Mouse (Mus musculus): ENCODE measurements around the gene Pank3. TPM values are rescaled to one million over a fixed set of nuclear protein-coding genes. Genes with fewer than 3 reads are reported as not detected.
A peak's percentile ranks its signal among the peaks of the same experiment; 100 is the strongest.
"Not testable (repeated sequence)": the region's sequence is repeated elsewhere in the genome, so short reads cannot be mapped to it uniquely, and the experiment has no call there.

The Pank3 gene
- polyA plus RNA-seq, 1 experiment from 2014 or later = 28.2 TPM

DNA sequence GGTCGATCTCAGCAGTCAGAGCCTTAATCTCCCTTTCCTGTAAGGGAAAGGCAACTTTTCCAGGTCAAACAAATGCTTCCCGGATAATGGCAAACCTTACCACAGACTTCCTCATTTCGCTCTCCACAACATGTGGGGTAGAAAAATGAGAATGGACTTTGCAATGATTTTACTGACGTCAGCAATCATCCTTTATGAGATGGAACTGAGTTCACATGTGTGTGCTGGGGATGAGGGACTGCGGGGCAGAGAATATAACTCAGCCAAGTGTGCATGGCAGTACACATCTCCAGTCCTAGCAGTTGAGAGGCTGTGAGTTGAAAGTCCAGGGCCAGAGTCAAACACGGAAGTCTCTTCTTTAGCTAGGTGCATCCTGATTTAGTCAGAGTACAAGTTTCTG lies 64.0 kb downstream of the Pank3 start:
- H3K9ac ChIP-seq = peak overlapping the region; percentile 76; the same call in 1 of the 2 replicates
- ATAC-seq = no peak

DNA sequence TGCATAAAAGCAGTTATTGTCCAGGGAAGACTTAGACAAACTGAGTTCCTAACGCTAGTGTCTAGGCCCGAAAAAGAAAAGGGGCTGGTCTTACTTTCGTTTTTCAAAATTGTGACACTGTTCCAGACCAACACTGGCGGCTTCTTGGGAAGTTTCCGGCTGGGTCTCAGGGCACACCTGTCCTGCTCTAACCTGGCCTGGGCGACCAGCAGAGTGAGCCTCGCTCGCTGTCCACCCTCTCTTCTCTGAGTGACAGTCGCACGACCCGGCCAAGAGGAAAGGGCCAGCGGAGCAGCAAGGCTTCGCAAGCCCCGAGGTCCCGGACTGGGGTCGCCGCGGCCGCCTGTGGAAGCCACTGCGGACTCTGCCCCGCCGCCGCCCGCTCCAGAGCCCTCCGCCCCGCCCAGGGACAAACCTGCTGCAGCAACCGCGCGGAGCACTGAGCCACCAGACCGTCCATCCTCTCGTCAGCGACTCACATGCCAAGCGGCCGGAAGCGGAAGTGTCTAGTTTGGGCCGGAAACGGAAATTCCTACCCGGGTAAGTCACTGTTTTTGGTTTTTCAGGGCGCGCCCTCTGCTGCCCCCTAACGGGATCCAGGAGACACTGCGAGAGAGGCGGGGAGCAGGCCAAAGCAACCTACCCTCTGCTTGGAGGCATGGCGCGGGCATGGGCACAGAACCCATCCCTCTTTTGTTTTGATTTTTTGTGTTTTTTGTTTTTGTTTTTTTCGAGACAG lies 64.9 kb downstream of the Pank3 start, which contains the start of gene Rars:
TSS of gene Rars (minus strand) at position 485 of the 739 bp plus-strand sequence.
- WGBS = under 1% methylated on average over 46 of the region's 46 CpGs
- Histone ChIP-seq H3K4me2 (replicated peaks) (peak within 1 kb of the TSS; percentile 58), H3K27me3 (replicated peaks) (no peaks in the 10 kb centered on the region), H3K9me3 (no peaks in the 10 kb centered on the region), H3K4me1 (replicated peaks) (no peaks in the 10 kb centered on the region; the same call in 1 of the 2 replicates), H3K4me3 (replicated peaks) (peak within 1 kb of the TSS; percentile 91), H3K27ac (peak within 1 kb of the TSS; percentile 73), H3K36me3 (peaks cover 12% of the 10 kb centered on the region; the same call in 1 of the 2 replicates), H3K9ac (peak within 1 kb of the TSS; percentile 76)
- ATAC-seq = peak; percentile 87

More for the DNA sequence above, 64.0 kb downstream of the Pank3 start:
- H3K4me3 ChIP-seq (replicated peaks) = peak overlapping the region; percentile 91
- no peaks in the 10 kb centered on the region for H3K9me3 ChIP-seq
- H3K4me1 ChIP-seq (replicated peaks) = no peaks in the 10 kb centered on the region; the same call in 1 of the 2 replicates
- WGBS = 77% methylated on average over 6 of the region's 6 CpGs
- peak overlapping the region; percentile 58 for H3K4me2 ChIP-seq (replicated peaks)
- H3K27me3 ChIP-seq (replicated peaks) = no peaks in the 10 kb centered on the region
- H3K27ac ChIP-seq = no peak overlapping the region
- H3K36me3 ChIP-seq = peaks cover 18% of the 10 kb centered on the region

GRCm38 (mm10) chr11:35837156-35838126 lies 68.2 kb downstream of the Pank3 start:
- 77% methylated on average over 5 of the region's 5 CpGs for WGBS
- Histone ChIP-seq H3K36me3 (no peaks in the 10 kb centered on the region), H3K4me1 (replicated peaks) (no peaks in the 10 kb centered on the region; the same call in 1 of the 2 replicates), H3K4me2 (replicated peaks) (no peak overlapping the region), H3K27me3 (replicated peaks) (no peaks in the 10 kb centered on the region), H3K4me3 (replicated peaks) (no peak overlapping the region), H3K9me3 (no peaks in the 10 kb centered on the region), H3K9ac (no peak overlapping the region), H3K27ac (no peak overlapping the region)
- no peak for ATAC-seq

- no peaks in the 10 kb centered on the region for H3K4me1 ChIP-seq (replicated peaks)
- no peaks in the 10 kb centered on the region for H3K27me3 ChIP-seq (replicated peaks)
- 25% methylated on average over 28 of the region's 28 CpGs for WGBS
- H3K27ac ChIP-seq = no peak overlapping the region
- no peaks in the 10 kb centered on the region for H3K36me3 ChIP-seq
- ATAC-seq = peak; percentile 84
- H3K4me3 ChIP-seq (replicated peaks) = peak overlapping the region; percentile 29
- peak overlapping the region; percentile 56 for H3K4me2 ChIP-seq (replicated peaks)
- H3K9me3 ChIP-seq = no peaks in the 10 kb centered on the region
- H3K9ac ChIP-seq = no peak overlapping the region
Observed at GRCm38 (mm10) chr11:35838345-35839338, 69.4 kb downstream of the Pank3 start.

GRCm38 (mm10) chr11:35840282-35840681 lies 71.0 kb downstream of the Pank3 start:
- Histone ChIP-seq H3K27me3 (replicated peaks) (no peaks in the 10 kb centered on the region), H3K27ac (no peak overlapping the region), H3K4me3 (replicated peaks) (no peak overlapping the region), H3K9ac (no peak overlapping the region), H3K4me1 (replicated peaks) (no peaks in the 10 kb centered on the region), H3K36me3 (no peaks in the 10 kb centered on the region), H3K4me2 (replicated peaks) (no peak overlapping the region), H3K9me3 (no peaks in the 10 kb centered on the region)
- no peak for ATAC-seq
- WGBS = 81% methylated on average over 7 of the region's 7 CpGs

DNA sequence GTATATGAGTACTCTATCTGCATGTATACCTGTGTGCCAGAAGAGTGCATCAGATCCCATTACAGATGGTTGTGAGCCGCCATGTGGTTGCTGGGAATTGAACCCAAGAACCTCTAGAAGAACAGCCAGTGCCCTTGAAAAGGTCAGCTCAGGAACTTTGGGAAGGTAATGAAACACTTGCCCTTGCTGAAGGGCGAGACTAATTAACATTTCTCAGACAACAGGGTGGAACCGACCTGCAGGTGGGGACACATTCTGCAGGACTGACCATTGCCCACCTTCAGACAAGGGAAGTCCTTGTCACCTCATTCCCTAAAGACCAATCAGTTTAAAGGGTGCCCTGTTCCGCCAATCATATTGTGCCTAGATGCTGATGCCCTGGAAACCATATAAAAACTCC lies 71.5 kb downstream of the Pank3 start:
- 86% methylated on average over 4 of the region's 4 CpGs for WGBS
- not testable (repeated sequence) for H3K4me1 ChIP-seq (replicated peaks); H3K27ac ChIP-seq; ATAC-seq; H3K9me3 ChIP-seq; H3K9ac ChIP-seq; H3K27me3 ChIP-seq (replicated peaks); H3K4me2 ChIP-seq (replicated peaks); H3K36me3 ChIP-seq; H3K4me3 ChIP-seq (replicated peaks)

MicroRNAs encoded within 50 kb of the gene (microRNA counts, 519-probe panel; counts per million panel counts)
- 3,927 counts per million, percentile 93 among the panel's probes with 10 or more counts for microRNA mmu-miR-103

Other genes with a start within 250 kb of the Pank3 start
- gene Fbll1, start 29.4 kb downstream of the Pank3 start, polyA plus RNA-seq (2015; fragmentation: Nextera tagmentation; extraction: Ambion mirVana) = 0.57 and 0.77 TPM in 2 replicates
- gene Rars, start 65.0 kb downstream of the Pank3 start, polyA plus RNA-seq (2015; fragmentation: Nextera tagmentation; extraction: Ambion mirVana) = 118 and 122 TPM in 2 replicates
- gene Wwc1, start 211.0 kb downstream of the Pank3 start, polyA plus RNA-seq (2015; fragmentation: Nextera tagmentation; extraction: Ambion mirVana) = 14.0 and 14.1 TPM in 2 replicates

All from intestine, embryonic 15.5 days (tissue).